Mouse (Mus musculus) kidney, adult 18-20 months (tissue): Measurements from ENCODE around the gene Scgb1b24.

ENCODE experiments used
- DNase-seq: peaks from one replicate; pipeline ENCODE4 v3.0.0; 2021

Scgb1b24 gene

DNA sequence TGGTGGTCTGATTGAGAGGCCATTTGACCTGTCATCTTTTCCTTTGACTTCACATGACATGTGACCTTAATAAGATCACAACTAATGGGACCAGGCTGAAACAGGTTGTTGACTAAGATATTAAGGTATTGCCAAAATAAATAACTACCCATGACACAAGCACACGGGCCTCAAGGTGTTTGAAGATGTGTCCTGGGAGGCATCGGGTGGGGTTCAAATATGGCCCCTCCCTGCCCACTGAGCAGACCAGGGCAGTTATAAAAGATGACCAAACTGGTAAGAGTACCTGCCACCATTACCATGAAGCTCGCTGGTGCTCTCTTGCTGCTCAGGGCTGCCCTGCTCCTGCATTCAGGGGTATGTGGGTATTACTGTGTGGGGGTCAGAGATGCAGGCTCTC is at the start of gene Scgb1b24:
Gene Scgb1b24 (plus strand): TSS at position 301 of the 400 bp plus-strand sequence.
- DNase-seq: no peak

DNA sequence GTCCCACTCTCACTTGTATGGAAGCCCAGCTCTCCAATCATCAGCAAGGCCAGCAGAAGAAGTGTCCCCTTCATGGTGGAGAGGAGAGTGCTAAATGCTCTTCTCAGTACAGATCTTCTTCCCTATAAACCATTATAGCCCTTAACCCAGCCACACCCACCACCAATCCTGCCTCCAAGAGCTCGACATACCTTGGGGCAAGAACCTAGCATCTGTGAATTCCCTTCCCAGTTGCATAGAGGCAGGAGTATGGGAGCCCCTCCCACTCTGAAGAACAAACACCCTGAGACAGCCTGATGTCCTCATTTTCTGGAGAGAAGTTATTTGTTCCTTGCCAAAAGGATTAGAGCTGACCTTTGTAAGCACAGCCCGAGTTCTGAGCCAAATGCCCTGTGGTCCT is 4.4 kb upstream of the Scgb1b24 start, which contains the start of gene Scgb2b24:
Gene Scgb2b24 (minus strand): TSS at position 101 of the 400 bp plus-strand sequence.
- DNase-seq: no peak
